Mouse (Mus musculus) ovary, adult 2 months (tissue): ENCODE results near the gene Dnah8. TPM values are rescaled to one million over a fixed set of nuclear protein-coding genes. Genes with fewer than 3 reads are reported as not detected.

ENCODE experiments used
- polyA plus RNA-seq: library from polyadenylated mRNA; depleted of rRNA; stranded (reverse); fragments of >200 nt; gene quantifications from 2 replicates; pipeline ENCODE4 v1.2.3, GENCODE M21; 2012; rRNA removed

Dnah8 gene
- polyA plus RNA-seq, result 2.7 and 3.5 TPM in 2 replicates

GRCm38 (mm10) chr17:30624132-30624531 lies at the start of gene Dnah8:
Gene Dnah8 (plus strand): TSS chr17:30624354.

GRCm38 (mm10) chr17:30575941-30576773 lies 48.0 kb upstream of the Dnah8 start, which contains the start of gene Btbd9:
Gene Btbd9 (minus strand): TSS chr17:30576488.

GRCm38 (mm10) chr17:30626719-30627118 lies 2.6 kb downstream of the Dnah8 start, which contains the start of gene Glo1:
Gene Glo1 (minus strand): TSS chr17:30626871.

GRCm38 (mm10) chr17:30901627-30902026 lies 277.5 kb downstream of the Dnah8 start, which contains the start of gene Glp1r:
Gene Glp1r (plus strand): TSS chr17:30901817.

Other genes with a start within 250 kb of the Dnah8 start
- 25.9 and 26.2 TPM in 2 replicates for gene Btbd9, start 47.9 kb upstream of the Dnah8 start, polyA plus RNA-seq
- gene Glo1, start 2.5 kb downstream of the Dnah8 start, polyA plus RNA-seq, result 30.8 and 48.1 TPM in 2 replicates